Mouse (Mus musculus) hindbrain, embryonic 10.5 days (tissue): ENCODE data around the gene Ndufb10. TPM values are rescaled to one million over a fixed set of nuclear protein-coding genes. Genes with fewer than 3 reads are reported as not detected.

Experiments used
- DNase-seq: peaks from one replicate; pipeline ENCODE4 v3.0.0-alpha.2; 2017; ENCODE audit warnings: low spot score
- H3K27ac ChIP-seq: fragments of 300-500 bp; sonication (generic); 2 replicates; pipeline ENCODE4 v1.5.1; 2016; ENCODE audit warnings: mild to moderate bottlenecking, moderate library complexity
- H3K27me3 ChIP-seq: fragments of 300-500 bp; sonication (generic); 2 replicates; pipeline ENCODE4 v1.6.1; 2016; ENCODE audit warnings: mild to moderate bottlenecking; ENCODE audit not compliant: poor library complexity, insufficient read depth, severe bottlenecking
- H3K36me3 ChIP-seq: fragments of 300-500 bp; sonication (generic); 2 replicates; pipeline ENCODE4 v1.6.1; 2016; ENCODE audit warnings: mild to moderate bottlenecking, moderate library complexity
- H3K4me1 ChIP-seq: fragments of 300-500 bp; sonication (generic); replicated peaks from 2 replicates; pipeline ENCODE4 v1.6.1; 2016; ENCODE audit warnings: mild to moderate bottlenecking
- H3K4me3 ChIP-seq: fragments of 300-500 bp; sonication (generic); 2 replicates; pipeline ENCODE4 v1.5.1; 2016; ENCODE audit warnings: mild to moderate bottlenecking, moderate library complexity
- H3K9me3 ChIP-seq: fragments of 300-500 bp; sonication (generic); 2 replicates; pipeline ENCODE4 v1.6.1; 2016; ENCODE audit warnings: mild to moderate bottlenecking, moderate library complexity
- WGBS: fragments of 180-500 bp; shearing (Covaris S2); methylation state at CpG from one replicate; pipeline ENCODE4 v1.1.7; 2016; 5-methylcytosine and 5-hydroxymethylcytosine counted together
- polyA plus RNA-seq: library from polyadenylated mRNA; unstranded; fragments of >200 nt; fragmentation: Nextera tagmentation; extraction: Ambion mirVana; gene quantifications from 2 replicates; pipeline ENCODE4 v1.2.1, GENCODE M21; 2016

The Ndufb10 gene
- polyA plus RNA-seq, 1 experiment from 2014 or later: 240 TPM

- H3K9me3 ChIP-seq: no peaks in the 10 kb centered on the region
- H3K4me1 ChIP-seq: peaks cover 14% of the 10 kb centered on the region
- H3K27ac ChIP-seq: no peak overlapping the region
- WGBS: 94% methylated on average over 15 of the region's 15 CpGs
- peak overlapping the region; percentile 9; the same call in 1 of the 2 replicates for H3K4me3 ChIP-seq
- H3K36me3 ChIP-seq: peaks cover 41% of the 10 kb centered on the region
- no peaks in the 10 kb centered on the region for H3K27me3 ChIP-seq
- DNase-seq: no peak
Measured at GRCm38 (mm10) chr17:24716166-24716682, 8.1 kb downstream of the Ndufb10 start.

DNA sequence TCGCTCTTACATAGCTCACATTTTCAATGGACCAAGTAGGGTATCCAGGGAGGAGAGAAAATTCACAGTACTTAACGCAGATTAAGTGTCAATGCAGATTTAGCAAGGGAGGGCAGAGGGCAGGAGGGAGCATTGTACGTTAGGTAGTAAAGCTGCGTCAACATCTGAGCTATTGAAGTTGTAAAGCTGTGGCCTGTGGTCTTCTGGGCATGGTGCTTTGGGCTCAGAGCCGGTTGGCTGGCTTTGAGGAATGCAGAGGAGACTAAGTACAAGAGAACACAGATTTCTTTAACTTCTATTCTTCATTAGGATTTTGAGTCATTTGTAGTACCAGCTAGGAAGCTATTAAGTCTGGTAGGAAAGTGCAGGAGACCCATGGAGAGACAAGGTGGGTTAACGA, 8.7 kb downstream of the Ndufb10 start:
- no peak for DNase-seq
- H3K27me3 ChIP-seq: no peaks in the 10 kb centered on the region
- H3K36me3 ChIP-seq: peaks cover 36% of the 10 kb centered on the region
- 74% methylated on average over 6 of the region's 6 CpGs for WGBS
- no peak overlapping the region for H3K27ac ChIP-seq
- no peak overlapping the region for H3K4me3 ChIP-seq
- peaks cover 12% of the 10 kb centered on the region for H3K4me1 ChIP-seq
- no peaks in the 10 kb centered on the region for H3K9me3 ChIP-seq

DNA sequence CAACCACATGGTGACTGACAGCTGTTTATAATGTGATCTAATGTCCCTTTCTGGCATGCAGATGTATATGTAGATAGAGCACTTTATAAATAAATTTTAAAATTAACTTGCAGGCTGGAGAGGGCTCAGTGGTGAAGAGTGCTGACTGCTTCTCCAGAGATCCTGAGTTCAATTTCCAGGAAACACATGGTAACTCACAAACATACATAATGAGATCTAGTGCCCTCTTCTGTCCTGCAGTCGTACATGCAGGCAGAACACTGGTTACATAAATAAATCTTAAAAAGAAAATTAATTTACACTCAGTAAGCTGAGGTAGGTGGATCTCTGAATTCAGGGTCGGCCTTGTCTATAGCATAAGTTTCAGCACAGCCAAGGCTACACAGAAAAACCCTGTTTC, 15.6 kb downstream of the Ndufb10 start:
- DNase-seq: no peak

GRCm38 (mm10) chr17:24707801-24708425, 16.4 kb downstream of the Ndufb10 start:
- Histone ChIP-seq H3K27ac (peak overlapping the region; percentile 90), H3K4me3 (peak overlapping the region; percentile 93), H3K4me1 (peaks cover 16% of the 10 kb centered on the region), H3K9me3 (no peaks in the 10 kb centered on the region), H3K27me3 (no peaks in the 10 kb centered on the region), H3K36me3 (peaks cover 28% of the 10 kb centered on the region)
- WGBS: 9% methylated on average over 24 of the region's 24 CpGs
- peak; percentile 34 for DNase-seq

More for the DNA sequence above, 15.6 kb downstream of the Ndufb10 start:
- Histone ChIP-seq H3K27ac (no peak overlapping the region), H3K4me1 (peaks cover 16% of the 10 kb centered on the region), H3K36me3 (peaks cover 21% of the 10 kb centered on the region), H3K4me3 (peak overlapping the region; percentile 93; the same call in 1 of the 2 replicates), H3K9me3 (no peaks in the 10 kb centered on the region), H3K27me3 (no peaks in the 10 kb centered on the region)
- 43% methylated on average over 2 of the region's 2 CpGs for WGBS

GRCm38 (mm10) chr17:24706982-24707800, 17.1 kb downstream of the Ndufb10 start, which contains the start of gene Tbl3:
Tbl3 (minus strand) TSS chr17:24707660.
- peaks cover 36% of the 10 kb centered on the region for H3K36me3 ChIP-seq
- H3K9me3 ChIP-seq: no peaks in the 10 kb centered on the region
- peak within 1 kb of the TSS; percentile 93 for H3K4me3 ChIP-seq
- peak within 1 kb of the TSS; percentile 90 for H3K27ac ChIP-seq
- WGBS: 4% methylated on average over 32 of the region's 32 CpGs
- H3K27me3 ChIP-seq: no peaks in the 10 kb centered on the region
- peak; percentile 95 for DNase-seq
- peaks cover 16% of the 10 kb centered on the region for H3K4me1 ChIP-seq

GRCm38 (mm10) chr17:24705821-24706220, 18.5 kb downstream of the Ndufb10 start:
- H3K27me3 ChIP-seq: no peaks in the 10 kb centered on the region
- peaks cover 49% of the 10 kb centered on the region for H3K36me3 ChIP-seq
- WGBS: 92% methylated on average over 3 of the region's 3 CpGs
- H3K9me3 ChIP-seq: no peaks in the 10 kb centered on the region
- no peak for DNase-seq
- H3K27ac ChIP-seq: no peak overlapping the region
- H3K4me1 ChIP-seq: peaks cover 16% of the 10 kb centered on the region
- H3K4me3 ChIP-seq: peak overlapping the region; percentile 93

GRCm38 (mm10) chr17:24701251-24701650, 23.0 kb downstream of the Ndufb10 start:
- Histone ChIP-seq H3K27me3 (no peaks in the 10 kb centered on the region), H3K4me3 (no peak overlapping the region), H3K36me3 (peaks cover 65% of the 10 kb centered on the region), H3K27ac (no peak overlapping the region), H3K9me3 (no peaks in the 10 kb centered on the region), H3K4me1 (peaks cover 30% of the 10 kb centered on the region)
- 94% methylated on average over 9 of the region's 9 CpGs for WGBS
- DNase-seq: no peak

DNA sequence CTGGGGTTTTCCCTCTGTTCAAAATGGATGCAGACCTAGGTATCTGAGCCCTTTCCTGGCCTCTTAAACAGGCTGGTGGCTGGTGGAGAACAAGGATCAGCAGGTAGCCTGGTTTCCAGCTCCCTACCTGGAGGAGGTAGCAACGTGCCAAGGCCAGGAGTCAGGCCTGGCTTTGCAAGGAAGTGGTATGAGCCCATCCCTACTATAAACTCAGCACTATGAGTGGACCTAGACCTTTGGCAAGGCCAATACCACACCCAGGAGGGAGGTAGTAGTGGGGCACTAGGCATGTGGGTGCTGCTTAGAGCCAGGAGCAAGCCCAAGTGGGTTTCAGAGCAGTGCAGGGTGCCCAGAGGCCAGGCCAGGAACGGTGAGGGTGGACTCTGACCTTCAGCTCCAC, 24.8 kb downstream of the Ndufb10 start:
- 81% methylated on average over 2 of the region's 2 CpGs for WGBS
- H3K4me3 ChIP-seq: no peak overlapping the region
- peaks cover 52% of the 10 kb centered on the region for H3K36me3 ChIP-seq
- H3K4me1 ChIP-seq: peaks cover 37% of the 10 kb centered on the region
- H3K9me3 ChIP-seq: no peaks in the 10 kb centered on the region
- no peak overlapping the region for H3K27ac ChIP-seq
- no peaks in the 10 kb centered on the region for H3K27me3 ChIP-seq
- DNase-seq: no peak

DNA sequence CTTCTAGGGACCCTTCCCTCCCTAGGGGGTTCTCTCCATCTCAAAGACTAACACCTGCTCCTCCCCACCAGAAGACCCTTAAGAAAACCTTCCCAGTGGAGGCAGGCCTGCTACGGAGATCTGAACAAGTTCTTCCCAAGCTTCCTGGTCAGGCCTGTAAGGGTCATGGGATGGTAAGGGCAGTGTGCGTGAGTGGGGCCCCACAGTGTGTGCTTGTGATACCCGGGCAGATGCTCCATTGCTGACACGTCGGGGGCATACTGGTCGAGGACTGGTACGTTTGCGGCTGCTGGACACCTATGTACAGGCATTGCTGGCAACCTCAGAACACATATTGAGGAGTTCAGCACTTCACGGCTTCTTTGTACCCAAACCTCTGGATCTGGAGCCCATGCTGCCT, 25.6 kb downstream of the Ndufb10 start:
- no peak for DNase-seq
- peaks cover 41% of the 10 kb centered on the region for H3K4me1 ChIP-seq
- no peaks in the 10 kb centered on the region for H3K27me3 ChIP-seq
- H3K4me3 ChIP-seq: peak overlapping the region; percentile 3; the same call in 1 of the 2 replicates
- H3K36me3 ChIP-seq: peaks cover 50% of the 10 kb centered on the region
- H3K27ac ChIP-seq: peak overlapping the region; percentile 2; the same call in 1 of the 2 replicates
- no peaks in the 10 kb centered on the region for H3K9me3 ChIP-seq
- 70% methylated on average over 9 of the region's 9 CpGs for WGBS

- Histone ChIP-seq H3K36me3 (peaks cover 49% of the 10 kb centered on the region), H3K4me1 (peaks cover 41% of the 10 kb centered on the region), H3K27me3 (no peaks in the 10 kb centered on the region), H3K9me3 (no peaks in the 10 kb centered on the region), H3K27ac (peak overlapping the region; percentile 2; the same call in 1 of the 2 replicates), H3K4me3 (peak overlapping the region; percentile 3; the same call in 1 of the 2 replicates)
- 19% methylated on average over 5 of the region's 5 CpGs for WGBS
- DNase-seq: no peak
Measured at GRCm38 (mm10) chr17:24697985-24698384, 26.3 kb downstream of the Ndufb10 start.

DNA sequence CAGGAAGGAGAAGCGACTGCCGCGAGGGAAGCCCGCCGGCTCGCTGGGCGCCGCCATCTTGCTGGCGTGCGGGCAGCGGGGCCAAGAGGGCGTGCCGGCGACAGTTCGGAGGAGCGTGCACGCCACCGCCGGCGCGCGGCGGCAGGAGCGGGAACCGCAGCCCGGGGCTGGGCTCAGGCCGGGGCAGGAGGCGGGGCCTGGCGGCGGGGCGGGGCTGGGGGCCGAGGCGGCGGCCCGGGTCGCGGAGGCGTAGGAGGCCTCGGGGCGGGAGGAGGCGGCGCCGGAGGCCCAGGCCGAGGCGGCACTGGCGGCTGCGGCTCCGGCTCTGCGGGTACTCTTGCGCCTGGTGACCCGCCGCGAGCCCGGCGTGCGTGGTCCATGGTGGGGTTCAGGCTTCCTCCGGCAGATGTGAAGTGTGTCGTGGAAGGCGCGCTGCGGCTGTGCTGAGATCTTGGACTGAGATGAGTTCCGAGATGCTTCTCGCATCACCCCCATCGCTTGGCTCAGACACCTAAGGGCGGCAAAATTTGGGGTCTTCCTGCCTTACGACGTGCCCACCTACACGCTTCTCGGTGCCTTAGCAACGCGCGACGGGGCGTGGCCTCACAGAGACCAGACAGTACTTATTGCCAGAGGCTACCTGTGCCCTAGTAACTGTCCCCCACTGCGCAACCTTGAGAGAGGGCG, 28.1 kb downstream of the Ndufb10 start, which contains the start of the genes Gfer and Noxo1:
Gene Gfer (minus strand): TSS at position 146 of the 687 bp plus-strand sequence.
Gene Noxo1 (plus strand): TSS at position 224 of the 687 bp plus-strand sequence.
- peak; percentile 89 for DNase-seq
- H3K27me3 ChIP-seq: peaks cover 15% of the 10 kb centered on the region
- H3K4me1 ChIP-seq: peaks cover 41% of the 10 kb centered on the region
- H3K27ac ChIP-seq: peak within 1 kb of the TSS; percentile 94
- under 1% methylated on average over 76 of the region's 76 CpGs for WGBS
- H3K36me3 ChIP-seq: peaks cover 42% of the 10 kb centered on the region
- no peaks in the 10 kb centered on the region for H3K9me3 ChIP-seq
- H3K4me3 ChIP-seq: peak within 1 kb of the TSS; percentile 86

GRCm38 (mm10) chr17:24695326-24696010, 28.8 kb downstream of the Ndufb10 start:
- 8% methylated on average over 51 of the region's 51 CpGs for WGBS
- Histone ChIP-seq H3K4me1 (peaks cover 41% of the 10 kb centered on the region), H3K27me3 (peaks cover 22% of the 10 kb centered on the region), H3K9me3 (no peaks in the 10 kb centered on the region), H3K36me3 (peaks cover 35% of the 10 kb centered on the region), H3K4me3 (peak overlapping the region; percentile 86), H3K27ac (peak overlapping the region; percentile 94)
- DNase-seq: no peak
